17 mouse cellular contexts compared by ENCODE assay signal in the genomic region with DNA sequence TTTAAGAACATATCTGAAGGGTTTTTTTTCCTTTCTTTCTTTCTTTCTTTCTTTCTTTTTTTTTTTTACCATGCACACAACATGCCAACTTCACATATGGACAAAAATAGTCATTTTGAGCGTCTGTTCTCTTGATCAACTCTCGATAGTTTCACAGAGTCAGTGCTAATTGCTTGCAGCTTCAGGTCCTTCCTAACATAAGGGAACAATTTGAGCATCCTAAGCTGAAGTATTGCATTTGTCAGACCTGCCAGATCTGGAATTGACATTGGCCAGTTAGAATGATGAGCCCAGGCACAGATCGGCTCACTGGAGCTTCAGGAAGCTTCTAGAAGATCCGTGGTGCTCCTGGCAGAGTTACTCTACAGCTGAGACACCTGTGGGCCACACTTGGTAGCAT.
"Had no signal": no experiment of that assay in that cellular context is flagged by ENCODE, and none has a peak within 500 bp of the region (broad histone marks: within the 10 kb centered on the region; RNA-seq: fewer than 3 reads in every experiment).

No protein-coding gene starts in this region.

- H3K4me1 ChIP-seq: megakaryocyte, embryonic 14.5 days; midbrain, embryonic 15.5 days had no signal

- H3K27me3 ChIP-seq: lung, embryonic 15.5 days; megakaryocyte, embryonic 14.5 days; midbrain, embryonic 13.5 days; midbrain, embryonic 15.5 days; neural tube, embryonic 12.5 days; stomach, embryonic 15.5 days had no signal

- H3K4me3 ChIP-seq: lung, embryonic 15.5 days; megakaryocyte, embryonic 14.5 days; midbrain, embryonic 13.5 days; midbrain, embryonic 15.5 days; neural tube, embryonic 12.5 days; stomach, embryonic 15.5 days had no signal

- H3K9me3 ChIP-seq: lung, embryonic 15.5 days; midbrain, embryonic 13.5 days; midbrain, embryonic 15.5 days; neural tube, embryonic 12.5 days; stomach, embryonic 15.5 days had no signal

- H3K27ac ChIP-seq: lung, embryonic 15.5 days; macrophage; midbrain, embryonic 13.5 days; midbrain, embryonic 15.5 days; neural tube, embryonic 12.5 days; stomach, embryonic 15.5 days; stomach, postnatal 0 days had no signal

- H3K36me3 ChIP-seq: lung, embryonic 15.5 days; midbrain, embryonic 13.5 days; midbrain, embryonic 15.5 days; neural tube, embryonic 12.5 days; stomach, embryonic 15.5 days had no signal

- DNase-seq: lung, adult 2 months; lung, postnatal 14 days; lung, postnatal 36 days; right cerebral cortex, postnatal 14 days; thymus, adult 2 months; thymus, postnatal 25 days; thymus, postnatal 4 days had no signal

- H3K4me2 ChIP-seq: lung, embryonic 15.5 days; midbrain, embryonic 11.5 days; midbrain, embryonic 13.5 days; midbrain, embryonic 15.5 days; neural tube, embryonic 12.5 days; stomach, embryonic 15.5 days had no signal

- ATAC-seq: lung, postnatal 0 days; midbrain, embryonic 13.5 days; midbrain, embryonic 15.5 days had no signal

- H3K9ac ChIP-seq: lung, embryonic 15.5 days; midbrain, embryonic 13.5 days; midbrain, embryonic 15.5 days; neural tube, embryonic 12.5 days; stomach, embryonic 15.5 days had no signal
